Mouse (Mus musculus) thymus, postnatal 10 days (tissue): ENCODE data around the gene Stab2.

Experiments used
- DNase-seq, 2 experiments: peaks; one replicate each; pipeline ENCODE4 v3.0.0; 2021; ENCODE audit warnings: low spot score in 2 of 2

Stab2 gene

DNA sequence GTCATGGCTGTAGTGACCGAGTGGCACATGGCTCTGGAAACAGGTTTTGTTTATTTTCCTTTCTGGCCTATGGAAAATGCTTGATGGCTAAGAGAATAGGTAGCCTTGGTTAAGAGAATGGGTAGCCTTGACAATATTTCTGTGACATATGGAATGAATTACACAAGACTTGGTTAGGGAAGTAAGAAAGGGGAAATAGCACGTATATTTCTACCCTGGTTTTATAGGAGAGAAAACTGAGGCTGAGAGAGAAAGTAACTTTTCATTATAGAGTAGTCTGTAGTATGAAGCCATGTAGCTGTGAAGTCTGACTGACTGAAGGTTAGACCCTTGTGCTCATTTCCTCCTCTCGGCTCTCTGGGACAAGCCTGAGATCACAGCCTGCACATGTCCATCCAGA, 180.9 kb downstream of the Stab2 start:
- DNase-seq = no peak

DNA sequence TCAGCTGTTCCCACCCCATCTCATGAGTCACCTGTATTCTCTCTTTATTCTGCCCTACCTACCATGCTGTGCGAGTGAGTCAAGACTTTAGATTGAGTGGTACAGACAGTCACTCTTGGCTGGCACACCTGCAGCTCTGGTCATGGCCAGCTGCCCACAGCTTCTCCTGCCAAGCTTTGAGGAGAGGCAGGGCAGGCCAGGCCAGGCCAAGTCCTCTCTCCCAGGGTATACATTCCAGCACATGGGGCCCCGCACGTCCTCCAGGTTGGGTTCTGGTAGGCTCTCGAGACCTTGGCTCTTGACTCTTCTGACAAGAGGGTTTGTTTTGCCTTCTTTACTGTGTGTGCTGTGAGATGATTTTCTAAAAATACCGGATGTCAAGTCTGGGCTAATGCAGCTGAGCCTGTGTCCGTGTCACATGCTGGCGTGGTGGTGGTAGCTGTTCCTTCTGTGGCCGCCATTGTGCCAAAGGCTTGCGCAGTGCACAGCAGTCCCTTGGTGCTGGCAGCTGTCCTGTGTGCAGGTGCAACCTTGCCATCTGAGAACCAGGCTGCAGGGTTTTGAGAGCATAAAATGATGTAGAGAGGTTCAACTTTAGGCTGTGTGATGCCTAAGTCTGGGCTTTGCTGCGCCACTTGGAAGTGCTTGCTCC, 181.8 kb downstream of the Stab2 start:
- no peak for DNase-seq

DNA sequence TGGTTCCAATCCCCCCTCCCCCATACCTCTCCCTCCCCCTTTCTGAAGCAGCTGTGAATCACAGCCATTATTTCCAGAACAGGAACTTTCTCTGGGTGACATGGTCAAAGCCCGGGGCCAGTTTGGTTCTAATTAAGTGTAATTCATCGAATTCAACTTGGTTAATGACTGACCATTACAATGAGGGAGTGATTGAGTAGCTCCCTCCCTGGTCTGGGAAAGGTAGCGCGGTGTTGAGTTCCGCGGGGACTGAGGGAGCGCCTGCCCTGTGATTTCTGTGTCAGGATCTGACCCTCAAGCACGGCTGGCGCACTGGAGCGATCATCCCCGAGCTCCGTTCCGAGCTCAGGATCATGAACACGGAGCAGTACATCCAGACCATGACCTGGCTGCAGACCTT, 183.0 kb downstream of the Stab2 start:
- no peak for DNase-seq

DNA sequence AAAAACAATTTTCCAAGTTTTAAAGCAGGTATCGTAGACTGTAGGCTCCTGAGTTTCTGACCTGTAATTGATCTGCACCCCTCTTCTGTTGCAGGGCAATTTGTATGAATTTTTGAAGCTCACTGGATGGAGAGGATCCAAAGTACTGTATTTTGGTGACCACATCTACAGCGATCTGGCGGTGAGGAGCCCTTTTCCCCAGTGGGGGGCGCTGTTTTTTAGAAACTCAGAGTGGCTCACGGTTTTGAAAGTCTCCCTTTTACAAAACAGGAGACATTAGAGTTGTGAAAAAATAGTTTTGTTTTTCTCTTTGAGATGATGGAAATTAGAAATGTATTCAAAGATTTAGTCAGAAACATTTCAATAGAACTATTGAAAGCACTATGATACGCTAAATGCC, 183.7 kb downstream of the Stab2 start:
- DNase-seq = no peak

DNA sequence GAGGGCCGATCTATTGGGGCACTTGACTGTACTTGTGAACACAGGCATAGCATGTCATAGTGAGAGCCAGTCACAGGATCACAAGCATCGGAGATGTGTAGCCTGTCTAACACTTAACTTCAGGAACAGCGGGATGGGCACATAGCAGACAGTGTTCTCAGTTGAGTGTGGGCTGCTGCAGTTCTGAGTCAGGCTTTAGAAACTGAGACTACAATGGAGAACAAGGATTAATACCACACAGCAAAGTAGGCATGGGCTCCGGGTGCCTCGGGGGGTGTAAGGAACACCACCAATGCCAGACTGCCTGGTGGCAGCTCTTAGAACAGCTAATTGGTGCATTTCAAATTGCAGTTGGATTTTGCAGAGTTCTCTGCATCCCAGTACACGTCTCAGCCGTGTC, 186.8 kb downstream of the Stab2 start:
- DNase-seq = no peak

DNA sequence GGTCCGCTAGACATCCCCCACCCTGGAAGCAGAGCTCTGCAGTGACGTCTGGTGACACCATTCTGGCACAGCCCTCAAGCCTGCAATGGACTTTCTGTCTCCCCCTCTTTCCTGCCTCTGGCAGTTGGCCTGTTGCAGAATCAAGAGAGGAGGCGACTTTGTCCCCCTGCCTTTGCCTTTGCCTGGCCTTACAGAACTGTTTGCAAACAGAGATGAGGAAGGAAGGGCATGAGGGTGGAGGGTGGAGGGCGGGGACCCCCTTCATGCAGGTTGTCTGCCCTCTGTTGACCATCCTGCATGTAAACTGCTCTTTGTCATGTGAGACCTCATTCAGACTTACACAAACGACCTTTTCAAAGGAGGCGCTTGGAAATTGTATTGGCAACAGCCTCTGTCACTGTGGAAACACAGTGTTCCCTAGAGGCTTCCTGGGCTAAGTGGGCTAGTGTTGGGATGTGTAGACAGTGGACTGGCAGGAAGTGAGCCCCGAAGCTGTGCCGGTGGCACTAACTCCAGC, 188.1 kb downstream of the Stab2 start:
- no peak for DNase-seq

DNA sequence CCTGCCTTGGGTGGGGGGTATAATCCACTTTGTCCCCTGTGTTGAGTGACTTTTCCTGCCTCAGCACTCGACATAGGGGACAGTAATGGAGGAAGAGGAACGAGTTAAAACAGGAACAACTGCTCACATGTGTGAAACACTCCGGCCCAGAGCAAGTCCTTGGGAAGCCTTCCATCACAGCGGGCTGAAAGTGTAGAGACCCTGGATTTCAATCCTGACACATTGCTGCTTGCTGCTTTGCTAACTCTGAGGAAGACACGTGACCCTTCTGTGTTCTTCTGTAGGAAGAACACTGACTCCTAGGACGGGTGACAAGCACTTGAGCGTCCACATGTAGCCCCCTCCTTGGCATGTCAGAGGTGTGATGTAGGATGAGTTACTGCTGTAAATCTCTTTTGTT, 192.7 kb downstream of the Stab2 start:
- DNase-seq = no peak

DNA sequence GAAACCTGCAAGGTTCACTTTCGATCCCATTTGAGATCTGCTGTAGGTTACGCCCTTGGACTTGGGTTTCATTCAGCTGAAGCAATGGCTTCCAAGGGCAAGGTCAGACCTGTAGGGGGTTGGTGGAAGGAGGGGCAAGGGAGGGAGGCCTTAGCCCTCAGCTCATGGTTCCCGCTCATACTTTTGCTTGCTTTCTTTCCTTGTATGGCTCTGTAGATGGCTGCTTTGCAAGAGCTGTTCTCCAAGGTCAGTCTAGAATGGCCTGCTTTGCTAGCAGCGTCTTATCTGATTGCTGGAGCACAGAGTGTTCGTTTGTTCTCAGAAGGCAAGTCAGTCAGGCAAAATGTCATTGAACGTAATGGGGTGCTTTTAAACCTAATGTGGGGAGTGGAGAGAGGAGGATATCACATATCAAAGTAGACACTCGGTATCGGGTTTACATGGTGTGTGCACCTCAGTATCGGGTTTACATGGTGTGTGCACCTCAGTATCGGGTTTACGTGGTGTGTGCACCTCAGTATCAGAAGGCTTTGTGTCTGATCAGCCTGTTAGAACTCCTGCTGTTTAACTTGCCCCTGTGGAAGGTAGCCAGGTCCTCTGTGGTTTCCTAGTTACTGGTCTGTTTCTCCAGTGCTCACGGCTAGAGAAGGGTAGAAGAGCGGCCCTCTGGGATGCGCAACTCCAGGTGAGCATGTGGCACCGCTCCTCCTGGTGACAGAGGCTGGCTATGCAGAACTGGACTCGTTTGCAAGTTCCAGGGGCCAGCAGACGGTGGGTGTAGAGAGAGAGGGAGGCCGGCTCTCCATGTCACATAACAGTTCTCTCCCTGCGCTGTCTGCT, 193.3 kb downstream of the Stab2 start:
- no peak for DNase-seq

DNA sequence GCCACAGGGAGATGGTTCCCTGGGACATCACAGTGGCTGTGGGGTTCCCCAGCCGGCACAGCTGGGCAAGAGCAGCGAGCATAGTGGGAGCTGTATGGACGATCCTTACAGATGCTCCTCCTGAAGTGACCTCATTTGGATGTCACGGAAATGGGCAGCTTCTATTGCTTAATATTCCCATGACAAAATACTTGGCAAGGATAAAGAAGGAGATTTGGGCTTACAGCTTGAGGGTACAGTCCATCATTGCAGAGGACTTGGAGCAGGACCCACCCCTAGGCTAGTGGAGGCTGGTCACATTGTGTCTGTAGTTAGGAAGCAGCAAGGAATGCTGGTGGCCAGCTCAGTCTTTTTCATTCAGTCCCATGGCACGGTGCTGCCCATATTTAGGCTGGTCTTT, 197.2 kb downstream of the Stab2 start:
- no peak for DNase-seq

DNA sequence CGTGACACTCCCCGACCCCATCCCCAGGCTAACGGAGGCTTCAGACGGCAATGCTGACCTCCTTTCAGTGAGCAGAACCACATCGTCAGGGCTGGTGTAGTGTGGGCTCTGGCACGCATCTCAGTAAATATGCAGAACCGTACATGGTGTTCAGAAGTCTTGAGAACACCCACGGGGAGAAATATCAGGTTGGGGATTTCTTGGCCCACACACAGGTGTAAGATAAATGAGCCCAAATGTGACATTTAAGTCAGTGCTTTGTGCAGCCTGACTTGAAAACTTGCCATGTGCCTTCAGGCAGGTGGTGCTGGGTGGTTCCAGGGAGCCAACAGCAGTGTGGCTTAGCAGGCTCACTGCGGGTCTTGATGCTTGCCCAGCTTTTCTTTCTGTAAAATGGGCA, 197.8 kb downstream of the Stab2 start:
- DNase-seq = no peak

DNA sequence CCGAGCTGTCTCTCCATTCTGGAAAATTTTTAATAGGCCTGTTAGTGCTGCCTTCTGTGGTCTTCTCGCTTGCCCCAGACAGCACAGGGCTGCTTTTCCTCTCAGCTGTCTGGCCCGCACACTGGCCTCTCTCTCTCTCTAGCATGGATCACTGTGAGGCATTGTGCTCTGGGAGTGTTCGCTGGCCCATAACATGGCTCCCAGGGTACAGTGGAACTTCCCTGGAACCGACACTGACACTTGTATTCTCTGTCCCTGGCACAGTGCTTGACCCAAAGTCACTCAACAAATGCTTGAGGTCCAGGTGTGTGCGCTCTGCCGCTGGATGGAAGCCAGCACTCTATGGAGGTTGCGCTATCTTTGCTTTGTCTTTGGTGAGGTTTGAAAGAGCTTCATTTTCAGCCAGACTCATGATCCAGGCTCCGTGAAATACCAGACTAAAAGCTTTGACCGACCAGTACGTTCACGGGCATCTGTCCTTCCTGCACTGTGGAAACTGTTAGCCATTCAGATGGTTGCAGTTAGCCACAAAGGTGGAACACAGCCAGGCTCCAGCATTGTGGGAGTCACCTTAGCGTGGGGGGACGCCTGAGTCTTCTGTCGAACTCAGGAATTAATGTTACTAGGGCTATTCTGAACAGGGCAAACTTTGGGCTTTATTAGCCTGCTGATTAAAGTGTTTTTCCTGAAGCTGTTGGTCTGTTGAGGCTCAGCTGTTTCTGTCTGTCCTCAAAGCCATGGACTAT, 199.6 kb downstream of the Stab2 start:
- DNase-seq = no peak

DNA sequence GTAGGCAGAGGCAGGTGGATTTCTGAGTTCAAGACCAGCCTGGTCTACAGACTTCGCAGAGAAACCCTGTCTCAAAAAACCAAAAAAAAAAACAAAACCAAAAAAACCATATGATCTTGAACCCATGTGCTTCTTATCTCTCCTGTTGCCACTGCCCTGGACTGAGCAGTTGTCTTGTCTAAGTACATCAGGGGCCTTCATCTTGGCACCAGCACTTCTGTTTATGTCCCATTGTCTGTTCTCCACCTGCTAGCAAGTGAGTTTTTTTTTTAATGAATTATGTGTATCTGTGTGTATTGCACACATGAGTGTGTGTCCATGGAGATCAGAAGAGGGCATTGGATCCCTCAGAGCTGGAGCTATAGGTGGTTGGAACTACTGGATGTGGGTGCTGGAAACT, 200.5 kb downstream of the Stab2 start:
- no peak for DNase-seq

DNA sequence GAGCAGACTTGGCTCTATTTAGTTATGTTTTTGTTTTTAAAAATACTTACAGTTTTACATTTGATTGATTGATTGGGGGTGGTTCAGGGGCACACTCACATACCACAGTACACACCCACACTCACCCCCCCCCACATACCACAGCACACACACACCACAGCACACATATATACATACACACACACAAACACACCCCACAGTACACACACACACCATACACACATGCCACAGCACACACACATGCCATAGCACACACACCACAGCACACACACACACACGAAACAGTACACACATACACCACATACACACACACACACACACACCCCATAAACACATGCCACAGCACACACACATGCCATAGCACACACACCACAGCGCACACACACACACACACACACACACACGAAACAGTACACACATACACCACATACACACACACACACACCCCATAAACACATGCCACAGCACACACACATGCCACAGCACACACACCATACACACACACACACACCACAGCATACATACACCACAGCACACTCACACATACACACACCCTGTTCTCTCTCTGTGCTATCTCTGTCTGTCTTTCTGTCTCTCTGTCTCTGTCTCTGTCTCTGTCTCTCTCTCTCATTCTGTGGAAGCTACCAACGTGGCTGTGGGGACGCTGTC, 211.6 kb downstream of the Stab2 start:
- no peak for DNase-seq

DNA sequence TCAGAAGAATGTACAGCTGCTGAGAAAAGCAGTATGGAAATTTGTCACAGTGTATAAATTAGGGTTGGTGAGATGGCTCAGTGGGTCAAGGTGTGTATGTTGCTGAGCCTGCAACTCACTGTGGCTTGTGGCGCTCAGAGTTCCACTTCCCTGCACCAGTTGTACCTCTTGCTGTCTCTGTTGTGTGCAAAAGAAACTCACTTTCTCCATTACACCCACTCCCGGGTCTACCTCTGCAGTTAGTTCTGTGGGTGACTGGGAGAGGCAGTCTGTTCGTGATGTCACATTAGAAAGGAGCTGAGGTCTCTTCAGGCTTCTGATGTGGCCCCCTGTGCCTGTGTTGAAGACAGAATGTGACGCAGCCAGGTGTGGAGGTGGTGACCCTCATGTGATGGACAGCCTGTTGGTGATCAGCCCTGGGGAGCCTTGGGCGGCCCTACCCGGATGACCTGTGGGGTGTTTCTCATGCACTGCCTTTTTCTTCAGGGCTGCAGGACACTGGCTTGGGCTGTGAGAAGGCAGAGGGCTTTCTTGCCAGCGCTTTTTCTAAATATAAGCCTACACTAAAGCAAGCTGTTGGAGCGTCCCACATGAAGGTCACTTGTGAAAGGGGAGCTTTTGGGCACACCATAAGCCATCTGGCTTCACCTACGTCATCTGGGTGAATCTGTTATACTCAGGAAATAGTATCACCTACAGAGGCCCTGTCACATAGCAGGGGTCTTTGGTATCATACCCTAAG, 212.9 kb downstream of the Stab2 start:
- no peak for DNase-seq

DNA sequence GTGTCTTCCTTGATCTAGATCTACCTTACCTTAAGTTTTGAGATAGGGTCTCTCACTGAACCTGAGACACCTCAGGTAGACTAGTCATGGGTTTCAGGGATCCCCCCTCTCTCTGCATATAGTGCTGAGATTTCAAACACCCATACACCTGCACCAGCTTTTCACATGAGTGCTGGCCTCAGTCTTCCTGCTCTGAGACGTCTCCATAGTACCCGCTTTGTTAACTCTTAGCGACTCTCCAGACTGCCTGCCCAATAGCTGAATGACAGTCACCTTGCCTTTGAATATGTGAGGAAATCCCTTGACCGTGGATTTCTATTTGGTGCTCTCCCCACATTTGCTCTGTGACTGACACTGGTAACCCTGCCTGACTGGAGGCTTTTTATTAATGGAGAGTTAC, 213.6 kb downstream of the Stab2 start:
- no peak for DNase-seq

DNA sequence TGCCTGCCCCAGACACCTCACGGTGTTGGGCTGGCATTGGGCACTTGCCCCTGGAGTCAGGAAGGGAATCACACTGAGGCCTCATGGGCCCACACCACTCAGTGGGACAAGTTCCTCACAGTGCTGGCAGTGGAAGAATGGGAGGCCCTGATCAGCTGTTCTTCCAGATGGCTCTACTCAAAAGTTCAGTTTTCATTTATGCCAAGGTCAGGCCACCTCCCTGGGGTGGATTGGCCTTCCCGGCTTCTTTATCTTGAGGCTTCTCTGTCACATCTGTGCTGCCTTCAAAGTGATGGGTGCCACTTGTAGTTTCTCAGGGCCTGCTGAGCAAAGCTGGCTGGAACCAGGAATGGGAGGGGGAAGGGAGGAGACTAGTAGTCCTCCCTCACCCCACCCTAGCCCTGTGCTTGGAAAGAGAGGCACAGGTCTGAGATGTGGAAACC, 214.3 kb downstream of the Stab2 start:
- DNase-seq = no peak

DNA sequence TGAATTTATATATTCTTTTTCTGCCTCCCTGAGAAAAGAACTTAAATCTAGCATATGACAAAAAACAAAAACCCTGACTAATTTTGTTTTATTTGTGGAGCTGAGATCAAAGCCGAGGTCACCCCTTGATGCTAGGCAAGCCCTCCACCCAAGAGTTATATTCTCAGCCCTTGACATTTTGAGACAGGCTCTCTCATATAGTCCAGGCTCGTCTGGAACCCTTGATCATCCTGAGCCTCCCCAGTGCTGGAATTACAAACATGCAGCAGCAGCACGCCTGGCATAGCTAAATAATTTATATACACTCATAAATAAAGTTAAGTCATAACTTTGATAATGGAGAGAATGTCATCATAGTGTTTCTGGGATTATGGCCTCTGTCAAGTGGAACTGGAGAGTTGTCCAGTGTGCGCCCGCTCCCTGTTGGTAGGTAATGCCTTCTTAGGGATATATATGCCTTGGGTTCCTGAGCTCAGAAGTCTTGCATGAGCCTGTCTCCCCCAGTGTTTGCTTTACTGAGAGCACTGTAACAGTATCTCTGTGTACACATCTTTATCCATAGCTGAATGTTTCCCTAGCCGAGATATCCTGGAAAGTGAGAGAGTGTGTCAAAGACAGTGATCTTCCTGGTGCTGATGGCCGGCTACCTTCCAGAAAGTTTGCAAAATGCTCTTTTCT, 216.2 kb downstream of the Stab2 start:
- DNase-seq = no peak
